Mouse (Mus musculus): ENCODE measurements around the gene Clec2g.
"Not testable (repeated sequence)": the region's sequence is repeated elsewhere in the genome, so short reads cannot be mapped to it uniquely, and the experiment has no call there.

GRCm38 (mm10) chr6:128887091-128887790 lies 46.9 kb upstream of the Clec2g start, which contains the start of gene Clec2i:
- not testable (repeated sequence) for TF ChIP-seq CTCF (conservative IDR thresholded peaks at IDR 0.05; ENCODE audit: insufficient read depth, insufficient read length, low read depth, low read length); POLR2A (IDR thresholded peaks at IDR 0.05; ENCODE audit: low read depth, low read length)
